Mouse (Mus musculus): Measurements from ENCODE around the gene Depdc1b.

Gene Depdc1b

GRCm38 (mm10) chr13:108319028-108319427 lies 2.9 kb downstream of the Depdc1b start:
- DNase-seq, result peak in 1 of 2 experiments; percentile 37

GRCm38 (mm10) chr13:108320216-108320615 lies 4.1 kb downstream of the Depdc1b start:
- no peak for DNase-seq

- no peak for DNase-seq
Measured at GRCm38 (mm10) chr13:108322466-108322865, 6.3 kb downstream of the Depdc1b start.

- no peak for DNase-seq
Measured at GRCm38 (mm10) chr13:108323317-108323716, 7.2 kb downstream of the Depdc1b start.

GRCm38 (mm10) chr13:108323866-108324829 lies 8.0 kb downstream of the Depdc1b start:
- DNase-seq, result peak; percentile 64 to 71

GRCm38 (mm10) chr13:108325871-108326270 lies 9.7 kb downstream of the Depdc1b start:
- DNase-seq, result peak; percentile 68 to 77

GRCm38 (mm10) chr13:108326351-108326750 lies 10.2 kb downstream of the Depdc1b start:
- peak; percentile 90 to 92 for DNase-seq

- no peak for DNase-seq
Measured at GRCm38 (mm10) chr13:108327047-108327446, 10.9 kb downstream of the Depdc1b start.

- DNase-seq, result no peak
Measured at GRCm38 (mm10) chr13:108328406-108329180, 12.5 kb downstream of the Depdc1b start.

GRCm38 (mm10) chr13:108329693-108330092 lies 13.6 kb downstream of the Depdc1b start:
- no peak for DNase-seq

GRCm38 (mm10) chr13:108335257-108336003 lies 19.3 kb downstream of the Depdc1b start:
- DNase-seq, result no peak

GRCm38 (mm10) chr13:108336192-108336591 lies 20.1 kb downstream of the Depdc1b start:
- DNase-seq, result no peak

- DNase-seq, result no peak
Measured at GRCm38 (mm10) chr13:108337340-108337739, 21.2 kb downstream of the Depdc1b start.

GRCm38 (mm10) chr13:108338076-108338836 lies 22.1 kb downstream of the Depdc1b start:
- peak; percentile 76 to 77 for DNase-seq

GRCm38 (mm10) chr13:108339907-108340596 lies 23.9 kb downstream of the Depdc1b start:
- DNase-seq, result peak in 1 of 2 experiments; percentile 40

- DNase-seq, result no peak
Measured at GRCm38 (mm10) chr13:108341585-108341984, 25.5 kb downstream of the Depdc1b start.

GRCm38 (mm10) chr13:108345756-108346155 lies 29.6 kb downstream of the Depdc1b start:
- DNase-seq, result no peak

GRCm38 (mm10) chr13:108347016-108347415 lies 30.9 kb downstream of the Depdc1b start:
- no peak for DNase-seq

- no peak for DNase-seq
Measured at GRCm38 (mm10) chr13:108349624-108350023, 33.5 kb downstream of the Depdc1b start.

GRCm38 (mm10) chr13:108353781-108354180 lies 37.6 kb downstream of the Depdc1b start:
- no peak for DNase-seq

- no peak for DNase-seq
Measured at GRCm38 (mm10) chr13:108354804-108355552, 38.8 kb downstream of the Depdc1b start.

All from kidney, adult 8-10 months (tissue).